Mouse (Mus musculus) limb, embryonic 11.5 days (tissue): ENCODE measurements at regions not wholly inside any gene's neighbourhood (a gene's known extent, or its start where the extent isn't known, plus 50 kb on each side); places are given as distances from the start of the nearest gene placed in this dataset.

Experiments
- ATAC-seq: fragments of 200-750 bp; cut with Nextera tagmentation; 2 replicates; pipeline ENCODE4 v1.8.0; 2017; ENCODE audit warnings: low read depth; ENCODE audit not compliant: insufficient number of reproducible peaks, low FRiP score, low TSS enrichment
- DNase-seq: peaks from one replicate; pipeline ENCODE4 v3.0.0-alpha.2; 2015; ENCODE audit warnings: low spot score
- H3K27ac ChIP-seq: fragments of 300-500 bp; sonication (generic); replicated peaks from 2 replicates; pipeline ENCODE4 v1.5.1; 2014; ENCODE audit warnings: low read depth, mild to moderate bottlenecking, low read length
- H3K27me3 ChIP-seq: fragments of 300-500 bp; sonication (generic); 2 replicates; pipeline ENCODE4 v1.6.1; 2014; ENCODE audit warnings: mild to moderate bottlenecking, low read length, mixed read lengths; ENCODE audit not compliant: control insufficient read depth, insufficient read depth
- H3K36me3 ChIP-seq: fragments of 300-500 bp; sonication (generic); 2 replicates; pipeline ENCODE4 v1.6.1; 2014; ENCODE audit warnings: mild to moderate bottlenecking, low read length, moderate library complexity, mixed read lengths; ENCODE audit not compliant: control insufficient read depth, insufficient read depth
- H3K4me1 ChIP-seq: fragments of 300-500 bp; sonication (generic); 2 replicates; pipeline ENCODE4 v1.6.1; 2014; ENCODE audit warnings: low read length, mixed read lengths; ENCODE audit not compliant: control insufficient read depth, insufficient read depth
- H3K4me2 ChIP-seq: fragments of 300-500 bp; sonication (generic); 2 replicates; pipeline ENCODE4 v1.6.1; 2014; ENCODE audit warnings: low read depth, mild to moderate bottlenecking, moderate library complexity; ENCODE audit not compliant: severe bottlenecking
- H3K4me3 ChIP-seq: fragments of 300-500 bp; sonication (generic); 2 replicates; pipeline ENCODE4 v1.5.1; 2014; ENCODE audit warnings: low read depth, low read length
- H3K9ac ChIP-seq: fragments of 300-500 bp; sonication (generic); 2 replicates; pipeline ENCODE4 v1.6.1; 2014; ENCODE audit warnings: mild to moderate bottlenecking, low read length
- H3K9me3 ChIP-seq: fragments of 300-500 bp; sonication (generic); 2 replicates; pipeline ENCODE4 v1.6.1; 2016; ENCODE audit warnings: low read length; ENCODE audit not compliant: control insufficient read depth
- WGBS: fragments of 180-500 bp; shearing (Covaris S2); extraction: QIAGEN DNeasy Blood & Tissue Kit; methylation state at CpG from one replicate; pipeline ENCODE4 v1.1.7; 2014; 5-methylcytosine and 5-hydroxymethylcytosine counted together

GRCm38 (mm10) chr3:40091773-40092343 lies 439.2 kb upstream of the Intu start:
- H3K9me3 ChIP-seq, result no peaks in the 10 kb centered on the region
- no peak overlapping the region for H3K4me3 ChIP-seq
- ATAC-seq (no peak), DNase-seq (no peak)
- H3K27ac ChIP-seq, result no peak overlapping the region
- H3K27me3 ChIP-seq, result no peaks in the 10 kb centered on the region
- no peak overlapping the region for H3K4me2 ChIP-seq
- WGBS, result 73% methylated on average over 13 of the region's 13 CpGs
- H3K4me1 ChIP-seq, result no peaks in the 10 kb centered on the region
- H3K9ac ChIP-seq, result no peak overlapping the region
- H3K36me3 ChIP-seq, result no peaks in the 10 kb centered on the region

- H3K27ac ChIP-seq, result no peak overlapping the region
- WGBS, result 63% methylated on average over 8 of the region's 8 CpGs
- no peak for DNase-seq
Measured at GRCm38 (mm10) chr3:40092765-40093368, 438.2 kb upstream of the Intu start.

GRCm38 (mm10) chr3:40094040-40094439 lies 437.0 kb upstream of the Intu start:
- Histone ChIP-seq H3K9me3 (no peaks in the 10 kb centered on the region), H3K4me2 (no peak overlapping the region), H3K9ac (no peak overlapping the region), H3K36me3 (no peaks in the 10 kb centered on the region), H3K27me3 (no peaks in the 10 kb centered on the region), H3K27ac (no peak overlapping the region), H3K4me1 (no peaks in the 10 kb centered on the region), H3K4me3 (no peak overlapping the region)
- 75% methylated on average over 6 of the region's 6 CpGs for WGBS
- ATAC-seq (no peak), DNase-seq (no peak)

More at GRCm38 (mm10) chr3:40092765-40093368, 438.2 kb upstream of the Intu start:
- Histone ChIP-seq H3K9me3 (no peaks in the 10 kb centered on the region), H3K36me3 (no peaks in the 10 kb centered on the region), H3K9ac (no peak overlapping the region), H3K27me3 (no peaks in the 10 kb centered on the region), H3K4me2 (no peak overlapping the region), H3K4me1 (no peaks in the 10 kb centered on the region), H3K4me3 (no peak overlapping the region)
- ATAC-seq, result no peak

- H3K9me3 ChIP-seq, result no peaks in the 10 kb centered on the region
- H3K9ac ChIP-seq, result no peak overlapping the region
- no peak overlapping the region for H3K4me3 ChIP-seq
- no peaks in the 10 kb centered on the region for H3K36me3 ChIP-seq
- H3K27me3 ChIP-seq, result no peaks in the 10 kb centered on the region
- no peak for DNase-seq
- H3K4me1 ChIP-seq, result no peaks in the 10 kb centered on the region
- no peak overlapping the region for H3K4me2 ChIP-seq
- no peak for ATAC-seq
- H3K27ac ChIP-seq, result no peak overlapping the region
Measured at GRCm38 (mm10) chr3:40094701-40095100, 436.4 kb upstream of the Intu start.

GRCm38 (mm10) chr3:40102698-40103097 lies 428.4 kb upstream of the Intu start:
- ATAC-seq (no peak), DNase-seq (no peak)
- Histone ChIP-seq H3K4me2 (no peak overlapping the region), H3K9ac (no peak overlapping the region), H3K27ac (no peak overlapping the region), H3K4me1 (no peaks in the 10 kb centered on the region), H3K9me3 (no peaks in the 10 kb centered on the region), H3K27me3 (no peaks in the 10 kb centered on the region), H3K4me3 (no peak overlapping the region), H3K36me3 (no peaks in the 10 kb centered on the region)
- 82% methylated on average over 4 of the region's 4 CpGs for WGBS

GRCm38 (mm10) chr3:40114811-40115210 lies 416.3 kb upstream of the Intu start:
- Histone ChIP-seq H3K27me3 (no peaks in the 10 kb centered on the region), H3K4me1 (no peaks in the 10 kb centered on the region), H3K27ac (no peak overlapping the region), H3K4me3 (no peak overlapping the region), H3K9me3 (no peaks in the 10 kb centered on the region), H3K4me2 (no peak overlapping the region), H3K9ac (no peak overlapping the region), H3K36me3 (no peaks in the 10 kb centered on the region)
- DNase-seq, result no peak
- 78% methylated on average over 4 of the region's 4 CpGs for WGBS
- no peak for ATAC-seq

GRCm38 (mm10) chr3:40118551-40118950 lies 412.5 kb upstream of the Intu start:
- 89% methylated on average over 3 of the region's 3 CpGs for WGBS
- Histone ChIP-seq H3K4me2 (no peak overlapping the region), H3K27me3 (no peaks in the 10 kb centered on the region), H3K36me3 (no peaks in the 10 kb centered on the region), H3K9me3 (no peaks in the 10 kb centered on the region), H3K4me1 (0 out of 2 replicates have a peak, but pooled peaks cover 2% of the 10 kb centered on the region), H3K27ac (no peak overlapping the region), H3K9ac (no peak overlapping the region), H3K4me3 (no peak overlapping the region)
- DNase-seq, result no peak
- no peak for ATAC-seq

GRCm38 (mm10) chr3:40119462-40119861 lies 411.6 kb upstream of the Intu start:
- H3K36me3 ChIP-seq, result no peaks in the 10 kb centered on the region
- H3K4me1 ChIP-seq, result 0 out of 2 replicates have a peak, but pooled peaks cover 2% of the 10 kb centered on the region
- no peaks in the 10 kb centered on the region for H3K27me3 ChIP-seq
- no peak overlapping the region for H3K4me3 ChIP-seq
- no peak overlapping the region for H3K27ac ChIP-seq
- ATAC-seq (no peak), DNase-seq (no peak)
- no peak overlapping the region for H3K4me2 ChIP-seq
- WGBS, result 67% methylated on average over 1 of the region's 1 CpGs
- H3K9me3 ChIP-seq, result no peaks in the 10 kb centered on the region
- H3K9ac ChIP-seq, result no peak overlapping the region
